Mouse (Mus musculus) kidney, embryonic 15.5 days (tissue): ENCODE measurements around the gene Tmod2. TPM values are rescaled to one million over a fixed set of nuclear protein-coding genes. Genes with fewer than 3 reads are reported as not detected.
"Not testable (repeated sequence)": the region's sequence is repeated elsewhere in the genome, so short reads cannot be mapped to it uniquely, and the experiment has no call there.

Experiments used
- ATAC-seq: fragments of 200-750 bp; cut with Nextera tagmentation; replicated peaks from 2 replicates; pipeline ENCODE4 v1.8.0; 2017; ENCODE audit warnings: moderate TSS enrichment; ENCODE audit not compliant: low FRiP score
- H3K27ac ChIP-seq: fragments of 300-500 bp; sonication (generic); 2 replicates; pipeline ENCODE4 v1.5.1; 2015; ENCODE audit warnings: mild to moderate bottlenecking, inconsistent platforms
- H3K27me3 ChIP-seq: fragments of 300-500 bp; sonication (generic); 2 replicates; pipeline ENCODE4 v1.6.1; 2015; ENCODE audit warnings: inconsistent platforms
- H3K36me3 ChIP-seq: fragments of 300-500 bp; sonication (generic); 2 replicates; pipeline ENCODE4 v1.6.1; 2015; ENCODE audit warnings: inconsistent platforms
- H3K4me1 ChIP-seq: fragments of 300-500 bp; sonication (generic); 2 replicates; pipeline ENCODE4 v1.6.1; 2015; ENCODE audit warnings: inconsistent platforms
- H3K4me2 ChIP-seq: fragments of 300-500 bp; sonication (generic); 2 replicates; pipeline ENCODE4 v1.6.1; 2015; ENCODE audit warnings: moderate library complexity, mild to moderate bottlenecking, inconsistent platforms
- H3K4me3 ChIP-seq: fragments of 300-500 bp; sonication (generic); replicated peaks from 2 replicates; pipeline ENCODE4 v1.5.1; 2015; ENCODE audit warnings: mild to moderate bottlenecking, inconsistent platforms
- H3K9ac ChIP-seq: fragments of 300-500 bp; sonication (generic); 2 replicates; pipeline ENCODE4 v1.6.1; 2015; ENCODE audit warnings: mild to moderate bottlenecking, inconsistent platforms
- H3K9me3 ChIP-seq: fragments of 300-500 bp; sonication (generic); replicated peaks from 2 replicates; pipeline ENCODE4 v1.6.1; 2016; ENCODE audit warnings: inconsistent platforms
- WGBS: fragments of 180-500 bp; shearing (Covaris S2); methylation state at CpG from one replicate; pipeline ENCODE4 v1.1.7; 2015; ENCODE audit warnings: mixed read lengths; 5-methylcytosine and 5-hydroxymethylcytosine counted together
- polyA plus RNA-seq: library from polyadenylated mRNA; unstranded; fragments of >200 nt; fragmentation: Nextera tagmentation; extraction: Ambion mirVana; gene quantifications from 2 replicates; pipeline ENCODE4 v1.2.1, GENCODE M21; 2015

Gene Tmod2
- polyA plus RNA-seq, 1 experiment from 2014 or later = 26.5 TPM

GRCm38 (mm10) chr9:75625556-75626307, 14.6 kb upstream of the Tmod2 start, which contains the start of gene Lysmd2:
Gene Lysmd2, plus strand, starts transcription at chr9:75625741.
- WGBS = under 1% methylated on average over 83 of the region's 94 CpGs
- H3K4me2 ChIP-seq = peak within 1 kb of the TSS; percentile 81

GRCm38 (mm10) chr9:75624983-75625555, 13.9 kb upstream of the Tmod2 start:
- peak overlapping the region; percentile 83 for H3K27ac ChIP-seq
- H3K4me3 ChIP-seq = peak overlapping the region; percentile 68
- peak overlapping the region; percentile 80 for H3K9ac ChIP-seq
- peak; percentile 72; the same call in 1 of the 2 replicates for ATAC-seq
- 0 out of 2 replicates have a peak, but pooled peaks cover 5% of the 10 kb centered on the region for H3K27me3 ChIP-seq
- peaks cover 9% of the 10 kb centered on the region; the same call in 1 of the 2 replicates for H3K4me1 ChIP-seq
- H3K4me2 ChIP-seq = peak overlapping the region; percentile 81
- WGBS = 15% methylated on average over 18 of the region's 18 CpGs
- H3K9me3 ChIP-seq = no peaks in the 10 kb centered on the region
- H3K36me3 ChIP-seq = no peaks in the 10 kb centered on the region

More at GRCm38 (mm10) chr9:75625556-75626307, 14.6 kb upstream of the Tmod2 start, which contains the start of gene Lysmd2:
- H3K4me1 ChIP-seq = peaks cover 9% of the 10 kb centered on the region; the same call in 1 of the 2 replicates
- ATAC-seq = peak; percentile 93
- H3K27me3 ChIP-seq = 0 out of 2 replicates have a peak, but pooled peaks cover 5% of the 10 kb centered on the region
- peak within 1 kb of the TSS; percentile 68 for H3K4me3 ChIP-seq
- peak within 1 kb of the TSS; percentile 83 for H3K27ac ChIP-seq
- H3K9ac ChIP-seq = peak within 1 kb of the TSS; percentile 80
- no peaks in the 10 kb centered on the region for H3K9me3 ChIP-seq
- H3K36me3 ChIP-seq = no peaks in the 10 kb centered on the region

GRCm38 (mm10) chr9:75621428-75621827, 10.3 kb upstream of the Tmod2 start:
- H3K4me3 ChIP-seq = no peak overlapping the region
- WGBS = 78% methylated on average over 3 of the region's 3 CpGs
- ATAC-seq = no peak

GRCm38 (mm10) chr9:75619761-75620160, 8.6 kb upstream of the Tmod2 start:
- WGBS = 98% methylated on average over 2 of the region's 2 CpGs
- H3K9ac ChIP-seq, H3K9me3 ChIP-seq, H3K27ac ChIP-seq, H3K4me3 ChIP-seq, H3K4me2 ChIP-seq, ATAC-seq, H3K27me3 ChIP-seq, H3K36me3 ChIP-seq, H3K4me1 ChIP-seq: not testable (repeated sequence)

More at GRCm38 (mm10) chr9:75621428-75621827, 10.3 kb upstream of the Tmod2 start:
- 0 out of 2 replicates have a peak, but pooled peaks cover 5% of the 10 kb centered on the region for H3K27me3 ChIP-seq
- peaks cover 9% of the 10 kb centered on the region; the same call in 1 of the 2 replicates for H3K4me1 ChIP-seq
- H3K9me3 ChIP-seq = no peaks in the 10 kb centered on the region
- no peak overlapping the region for H3K27ac ChIP-seq
- no peak overlapping the region for H3K9ac ChIP-seq
- H3K4me2 ChIP-seq = no peak overlapping the region
- no peaks in the 10 kb centered on the region for H3K36me3 ChIP-seq

- Histone ChIP-seq H3K4me3 (no peak overlapping the region), H3K9ac (no peak overlapping the region), H3K9me3 (no peaks in the 10 kb centered on the region), H3K36me3 (no peaks in the 10 kb centered on the region), H3K4me2 (no peak overlapping the region), H3K27ac (no peak overlapping the region), H3K4me1 (0 out of 2 replicates have a peak, but pooled peaks cover 5% of the 10 kb centered on the region), H3K27me3 (0 out of 2 replicates have a peak, but pooled peaks cover 3% of the 10 kb centered on the region)
- WGBS = 68% methylated on average over 6 of the region's 6 CpGs
- peak; percentile 34; the same call in 1 of the 2 replicates for ATAC-seq
Measured at GRCm38 (mm10) chr9:75618836-75619400, 7.8 kb upstream of the Tmod2 start.

GRCm38 (mm10) chr9:75616560-75616959, 5.4 kb upstream of the Tmod2 start:
- Histone ChIP-seq H3K27me3 (no peaks in the 10 kb centered on the region), H3K9ac (no peak overlapping the region), H3K4me1 (0 out of 2 replicates have a peak, but pooled peaks cover 5% of the 10 kb centered on the region), H3K4me3 (no peak overlapping the region), H3K9me3 (no peaks in the 10 kb centered on the region), H3K27ac (no peak overlapping the region), H3K4me2 (no peak overlapping the region), H3K36me3 (no peaks in the 10 kb centered on the region)
- ATAC-seq = 0 out of 2 replicates have a peak, but pooled peaks have one; percentile 66
- WGBS = 65% methylated on average over 3 of the region's 3 CpGs

GRCm38 (mm10) chr9:75609965-75610364, 1.2 kb downstream of the Tmod2 start:
- 24% methylated on average over 16 of the region's 16 CpGs for WGBS

GRCm38 (mm10) chr9:75609505-75609904, 1.6 kb downstream of the Tmod2 start:
- no peaks in the 10 kb centered on the region for H3K9me3 ChIP-seq
- no peak overlapping the region for H3K9ac ChIP-seq
- H3K27me3 ChIP-seq = peaks cover 9% of the 10 kb centered on the region; the same call in 1 of the 2 replicates
- H3K4me1 ChIP-seq = peaks cover 10% of the 10 kb centered on the region
- no peak overlapping the region for H3K4me3 ChIP-seq
- no peak for ATAC-seq
- 53% methylated on average over 1 of the region's 1 CpGs for WGBS
- no peaks in the 10 kb centered on the region for H3K36me3 ChIP-seq
- no peak overlapping the region for H3K27ac ChIP-seq
- H3K4me2 ChIP-seq = peak overlapping the region; percentile 92; the same call in 1 of the 2 replicates

More at GRCm38 (mm10) chr9:75609965-75610364, 1.2 kb downstream of the Tmod2 start:
- H3K4me2 ChIP-seq = peak overlapping the region; percentile 92
- H3K9ac ChIP-seq = no peak overlapping the region
- no peak overlapping the region for H3K27ac ChIP-seq
- peaks cover 10% of the 10 kb centered on the region for H3K4me1 ChIP-seq
- H3K36me3 ChIP-seq = no peaks in the 10 kb centered on the region
- no peaks in the 10 kb centered on the region for H3K9me3 ChIP-seq
- peak overlapping the region; percentile 65 for H3K4me3 ChIP-seq
- no peak for ATAC-seq
- H3K27me3 ChIP-seq = peaks cover 9% of the 10 kb centered on the region; the same call in 1 of the 2 replicates

- H3K9me3 ChIP-seq = no peaks in the 10 kb centered on the region
- no peak overlapping the region for H3K4me3 ChIP-seq
- H3K27me3 ChIP-seq = peaks cover 9% of the 10 kb centered on the region; the same call in 1 of the 2 replicates
- no peak overlapping the region for H3K9ac ChIP-seq
- no peaks in the 10 kb centered on the region for H3K36me3 ChIP-seq
- no peak overlapping the region for H3K4me2 ChIP-seq
- 92% methylated on average over 4 of the region's 4 CpGs for WGBS
- H3K4me1 ChIP-seq = peaks cover 10% of the 10 kb centered on the region
- no peak for ATAC-seq
- H3K27ac ChIP-seq = no peak overlapping the region
Measured at GRCm38 (mm10) chr9:75607496-75607895, 3.6 kb downstream of the Tmod2 start.

- Histone ChIP-seq H3K27ac (no peak overlapping the region), H3K27me3 (no peaks in the 10 kb centered on the region), H3K4me2 (peak overlapping the region; percentile 40), H3K4me3 (peak overlapping the region; percentile 11; the same call in 1 of the 2 replicates), H3K4me1 (peaks cover 17% of the 10 kb centered on the region), H3K9ac (no peak overlapping the region), H3K36me3 (no peaks in the 10 kb centered on the region), H3K9me3 (no peaks in the 10 kb centered on the region)
- 16% methylated on average over 12 of the region's 12 CpGs for WGBS
- ATAC-seq = 0 out of 2 replicates have a peak, but pooled peaks have one; percentile 56
Measured at GRCm38 (mm10) chr9:75601510-75601909, 9.6 kb downstream of the Tmod2 start.

- Histone ChIP-seq H3K27ac (no peak overlapping the region; the same call in 1 of the 2 replicates), H3K4me2 (no peak overlapping the region), H3K9me3 (no peaks in the 10 kb centered on the region), H3K27me3 (no peaks in the 10 kb centered on the region), H3K9ac (no peak overlapping the region), H3K36me3 (no peaks in the 10 kb centered on the region), H3K4me1 (peaks cover 17% of the 10 kb centered on the region), H3K4me3 (no peak overlapping the region)
- 68% methylated on average over 7 of the region's 7 CpGs for WGBS
- ATAC-seq = no peak
Measured at GRCm38 (mm10) chr9:75600166-75600934, 10.8 kb downstream of the Tmod2 start.
